Mouse (Mus musculus): ENCODE measurements around the gene Abcb8. TPM values are rescaled to one million over a fixed set of nuclear protein-coding genes. Genes with fewer than 3 reads are reported as not detected.
A peak's percentile ranks its signal among the peaks of the same experiment; 100 is the strongest.

Abcb8 gene
- total RNA-seq, 1 experiment = 46.5 TPM

DNA sequence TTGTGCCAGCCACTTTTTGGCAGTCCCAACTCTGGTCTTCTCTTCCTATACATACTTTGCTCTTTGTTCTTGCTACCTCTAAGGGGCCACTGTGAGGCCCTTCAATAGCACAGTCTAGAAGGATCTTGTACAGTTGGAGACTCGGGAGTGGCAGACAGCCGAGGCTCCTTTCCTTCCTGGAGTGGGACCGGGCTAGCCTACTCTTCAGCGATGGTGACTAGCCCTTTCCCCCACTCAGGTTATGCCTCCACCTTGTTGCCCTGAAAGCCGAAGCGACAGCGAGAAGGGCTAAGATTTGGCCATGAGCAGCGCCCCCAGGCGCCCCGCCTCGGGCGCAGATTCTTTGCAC, 33.8 kb downstream of the Abcb8 start:
- peaks cover 4 to 27% of the 10 kb centered on the region in 2 experiments; a peak in 2 of 4 replicates for H3K4me1 ChIP-seq (ENCODE audit: control insufficient read depth in 2 of 2, insufficient read depth in 2 of 2, low read length in 2 of 2, poor library complexity in 1 of 2)
- no peak overlapping the region for H3K9ac ChIP-seq (ENCODE audit: insufficient read depth, low read depth, low read length, poor library complexity, severe bottlenecking)
- peaks cover 10% of the 10 kb centered on the region for H3K36me3 ChIP-seq (ENCODE audit: control insufficient read depth, insufficient read depth, low read length, poor library complexity, severe bottlenecking)
- DNase-seq (ENCODE audit: low read depth, low spot score) = no peak
- no peaks in the 10 kb centered on the region for H3K9me3 ChIP-seq (ENCODE audit: control insufficient read depth, insufficient read depth, low read depth, low read length)
- in situ Hi-C loops (cut with MboI; ENCODE audit: low sequenced_read_pairs in 2 of 2, unreplicated experiment in 2 of 2) = no loop called here
- H3K27ac ChIP-seq (ENCODE audit: insufficient read depth, low read depth, low read length, poor library complexity, severe bottlenecking) = no peak overlapping the region
- H3K4me3 ChIP-seq (ENCODE audit: insufficient read depth in 1 of 2, low read depth in 1 of 2, low read length in 2 of 2, poor library complexity in 1 of 2, severe bottlenecking in 1 of 2) = no peak overlapping the region
- TF ChIP-seq CHD2 (IDR thresholded peaks at IDR 0.05; ENCODE audit: low read depth, low read length) = no peak

DNA sequence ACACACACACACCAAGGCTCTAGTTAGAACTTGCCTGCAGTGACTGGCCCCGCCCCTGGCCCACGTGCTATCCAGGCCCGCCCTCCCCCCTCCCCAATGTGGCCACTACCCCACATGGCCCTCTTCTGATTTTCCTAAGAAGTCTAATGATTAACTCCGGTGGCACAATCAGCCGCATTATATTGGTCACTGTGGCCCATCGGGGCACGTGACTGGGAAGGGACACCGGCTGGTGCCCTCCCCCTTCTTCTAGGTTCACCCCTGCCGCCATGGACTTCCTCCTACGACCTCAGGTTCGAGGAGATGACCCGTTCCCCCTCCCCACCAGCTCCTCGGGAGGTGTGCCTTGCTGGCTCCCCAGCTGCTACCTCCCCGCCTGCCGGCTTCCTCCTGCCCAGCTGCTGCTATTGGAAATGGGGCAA, 34.5 kb downstream of the Abcb8 start:
- TF ChIP-seq HCFC1 (IDR thresholded peaks at IDR 0.05; ENCODE audit: borderline replicate concordance, insufficient read depth, low read length) (no peak), CHD2 (IDR thresholded peaks at IDR 0.05; ENCODE audit: low read depth, low read length) (no peak), ZC3H11A (IDR thresholded peaks at IDR 0.05; ENCODE audit: borderline replicate concordance, low read depth, low read length) (no peak), MAFK (IDR thresholded peaks at IDR 0.05; ENCODE audit: insufficient read depth, low read depth, low read length) (no peak), ZNF384 (IDR thresholded peaks at IDR 0.05; ENCODE audit: low read depth, low read length) (no peak)
- no peaks in the 10 kb centered on the region for H3K9me3 ChIP-seq (ENCODE audit: control insufficient read depth, insufficient read depth, low read depth, low read length)
- H3K4me3 ChIP-seq (ENCODE audit: insufficient read depth in 1 of 2, low read depth in 1 of 2, low read length in 2 of 2, poor library complexity in 1 of 2, severe bottlenecking in 1 of 2) = peak overlapping the region; percentile 35 to 57; a peak in 3 of 4 replicates
- H3K9ac ChIP-seq (ENCODE audit: insufficient read depth, low read depth, low read length, poor library complexity, severe bottlenecking) = peak overlapping the region; percentile 59
- in situ Hi-C loops (cut with MboI; ENCODE audit: low sequenced_read_pairs in 2 of 2, unreplicated experiment in 2 of 2) = no loop called here
- H3K4me1 ChIP-seq (ENCODE audit: control insufficient read depth in 2 of 2, insufficient read depth in 2 of 2, low read length in 2 of 2, poor library complexity in 1 of 2) = peaks cover 4 to 28% of the 10 kb centered on the region in 2 experiments; a peak in 2 of 4 replicates
- no peak for DNase-seq (ENCODE audit: low read depth, low spot score)
- H3K36me3 ChIP-seq (ENCODE audit: control insufficient read depth, insufficient read depth, low read length, poor library complexity, severe bottlenecking) = peaks cover 10% of the 10 kb centered on the region
- H3K27ac ChIP-seq (ENCODE audit: insufficient read depth, low read depth, low read length, poor library complexity, severe bottlenecking) = no peak overlapping the region

DNA sequence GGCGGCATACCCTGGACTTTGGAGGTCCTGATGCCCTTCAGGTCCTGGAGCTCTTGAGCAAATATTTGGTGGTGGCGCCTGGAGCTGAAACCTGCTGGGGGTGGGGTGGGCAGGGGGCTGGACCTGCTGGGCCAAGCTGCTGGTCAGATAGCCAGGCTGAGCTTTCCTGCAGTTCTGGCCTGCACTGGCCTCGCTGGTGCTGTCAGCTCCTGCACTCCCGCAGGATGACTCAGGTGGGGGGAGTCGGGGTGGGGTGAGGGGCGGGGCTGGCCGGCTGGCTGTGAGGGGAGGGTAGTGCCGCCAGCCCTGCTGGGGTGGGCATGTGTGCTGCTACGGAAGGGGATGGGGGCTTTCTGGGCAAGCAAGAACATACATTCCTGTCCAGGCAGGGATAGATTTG, 35.1 kb downstream of the Abcb8 start:
- no peaks in the 10 kb centered on the region for H3K9me3 ChIP-seq (ENCODE audit: control insufficient read depth, insufficient read depth, low read depth, low read length)
- H3K27ac ChIP-seq (ENCODE audit: insufficient read depth, low read depth, low read length, poor library complexity, severe bottlenecking) = no peak overlapping the region
- peaks cover 10% of the 10 kb centered on the region for H3K36me3 ChIP-seq (ENCODE audit: control insufficient read depth, insufficient read depth, low read length, poor library complexity, severe bottlenecking)
- TF ChIP-seq ZNF384 (IDR thresholded peaks at IDR 0.05; ENCODE audit: low read depth, low read length) (no peak), CHD2 (IDR thresholded peaks at IDR 0.05; ENCODE audit: low read depth, low read length) (no peak), MAFK (IDR thresholded peaks at IDR 0.05; ENCODE audit: insufficient read depth, low read depth, low read length) (no peak), ZC3H11A (IDR thresholded peaks at IDR 0.05; ENCODE audit: borderline replicate concordance, low read depth, low read length) (no peak), HCFC1 (IDR thresholded peaks at IDR 0.05; ENCODE audit: borderline replicate concordance, insufficient read depth, low read length) (no peak)
- no peak for DNase-seq (ENCODE audit: low read depth, low spot score)
- H3K4me1 ChIP-seq (ENCODE audit: control insufficient read depth in 2 of 2, insufficient read depth in 2 of 2, low read length in 2 of 2, poor library complexity in 1 of 2) = peaks cover 4 to 28% of the 10 kb centered on the region in 2 experiments; a peak in 2 of 4 replicates
- H3K4me3 ChIP-seq (ENCODE audit: insufficient read depth in 1 of 2, low read depth in 1 of 2, low read length in 2 of 2, poor library complexity in 1 of 2, severe bottlenecking in 1 of 2) = peak overlapping the region; percentile 35 to 57; a peak in 2 of 4 replicates
- in situ Hi-C loops (cut with MboI; ENCODE audit: low sequenced_read_pairs in 2 of 2, unreplicated experiment in 2 of 2) = no loop called here
- no peak overlapping the region for H3K9ac ChIP-seq (ENCODE audit: insufficient read depth, low read depth, low read length, poor library complexity, severe bottlenecking)

DNA sequence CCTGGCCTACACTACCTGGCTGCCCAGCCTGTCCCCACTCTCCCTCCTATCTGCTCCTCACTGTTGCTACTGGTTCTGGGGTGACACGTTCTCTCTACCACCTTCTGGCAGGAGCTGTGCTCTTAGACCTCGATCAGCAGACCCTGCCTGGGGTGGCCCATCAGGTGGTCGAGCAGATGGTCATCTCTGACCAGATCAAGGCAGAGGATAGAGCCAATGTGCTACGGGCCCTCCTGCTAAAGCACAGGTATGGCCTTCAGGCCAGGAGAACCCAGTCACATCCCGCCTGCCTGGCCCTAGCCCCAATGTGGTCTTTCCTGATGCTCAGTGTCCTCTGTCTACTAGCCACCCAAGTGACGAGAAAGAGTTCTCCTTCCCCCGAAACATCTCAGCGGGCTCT, 40.5 kb downstream of the Abcb8 start:
- peaks cover 10% of the 10 kb centered on the region for H3K36me3 ChIP-seq (ENCODE audit: control insufficient read depth, insufficient read depth, low read length, poor library complexity, severe bottlenecking)
- H3K4me3 ChIP-seq (ENCODE audit: insufficient read depth in 1 of 2, low read depth in 1 of 2, low read length in 2 of 2, poor library complexity in 1 of 2, severe bottlenecking in 1 of 2) = 0 out of 4 replicates have a peak overlapping the region, but pooled peaks of 1 of the 2 experiments have one; percentile 45
- no peaks in the 10 kb centered on the region for H3K9me3 ChIP-seq (ENCODE audit: control insufficient read depth, insufficient read depth, low read depth, low read length)
- no peak overlapping the region for H3K27ac ChIP-seq (ENCODE audit: insufficient read depth, low read depth, low read length, poor library complexity, severe bottlenecking)
- TF ChIP-seq CHD2 (IDR thresholded peaks at IDR 0.05; ENCODE audit: low read depth, low read length) = no peak
- no peak for TF ChIP-seq HCFC1 (IDR thresholded peaks at IDR 0.05; ENCODE audit: borderline replicate concordance, insufficient read depth, low read length)
- no peak for TF ChIP-seq ZNF384 (IDR thresholded peaks at IDR 0.05; ENCODE audit: low read depth, low read length)
- in situ Hi-C loops (cut with MboI; ENCODE audit: low sequenced_read_pairs in 2 of 2, unreplicated experiment in 2 of 2) = no loop called here
- H3K9ac ChIP-seq (ENCODE audit: insufficient read depth, low read depth, low read length, poor library complexity, severe bottlenecking) = no peak overlapping the region
- no peak for DNase-seq (ENCODE audit: low read depth, low spot score)
- peaks cover 0 to 14% of the 10 kb centered on the region in 2 experiments; a peak in 1 of 4 replicates for H3K4me1 ChIP-seq (ENCODE audit: control insufficient read depth in 2 of 2, insufficient read depth in 2 of 2, low read length in 2 of 2, poor library complexity in 1 of 2)

DNA sequence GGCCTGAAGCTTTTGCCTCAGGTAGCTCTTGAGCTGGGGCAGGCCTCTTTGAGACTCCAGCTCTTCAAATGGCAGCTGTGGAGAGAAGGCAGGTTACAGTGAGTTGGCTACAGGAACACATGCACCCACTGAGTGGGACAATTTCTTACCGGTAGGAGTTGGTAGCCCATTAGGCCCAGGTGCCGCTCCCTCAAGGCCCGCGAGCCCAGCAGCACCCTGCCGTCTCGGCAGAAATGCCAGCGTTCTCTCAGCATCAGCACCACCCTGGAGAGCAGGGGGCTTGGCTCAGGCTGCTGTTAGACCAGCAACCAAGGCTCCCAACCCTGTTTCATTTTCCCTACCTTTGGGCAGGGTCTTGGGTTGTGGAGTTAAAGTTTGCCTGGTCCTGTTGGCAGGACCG, 47.7 kb downstream of the Abcb8 start:
- Histone ChIP-seq H3K4me3 (ENCODE audit: insufficient read depth in 1 of 2, low read depth in 1 of 2, low read length in 2 of 2, poor library complexity in 1 of 2, severe bottlenecking in 1 of 2) (no peak overlapping the region), H3K9ac (ENCODE audit: insufficient read depth, low read depth, low read length, poor library complexity, severe bottlenecking) (no peak overlapping the region), H3K4me1 (ENCODE audit: control insufficient read depth in 2 of 2, insufficient read depth in 2 of 2, low read length in 2 of 2, poor library complexity in 1 of 2) (peaks cover 2 to 18% of the 10 kb centered on the region in 2 experiments; a peak in 3 of 4 replicates), H3K36me3 (ENCODE audit: control insufficient read depth, insufficient read depth, low read length, poor library complexity, severe bottlenecking) (peaks cover 34% of the 10 kb centered on the region), H3K9me3 (ENCODE audit: control insufficient read depth, insufficient read depth, low read depth, low read length) (no peaks in the 10 kb centered on the region), H3K27ac (ENCODE audit: insufficient read depth, low read depth, low read length, poor library complexity, severe bottlenecking) (no peak overlapping the region)
- TF ChIP-seq ZC3H11A (IDR thresholded peaks at IDR 0.05; ENCODE audit: borderline replicate concordance, low read depth, low read length) = no peak
- TF ChIP-seq MAFK (IDR thresholded peaks at IDR 0.05; ENCODE audit: insufficient read depth, low read depth, low read length) = no peak
- no peak for TF ChIP-seq CHD2 (IDR thresholded peaks at IDR 0.05; ENCODE audit: low read depth, low read length)
- no peak for TF ChIP-seq ZNF384 (IDR thresholded peaks at IDR 0.05; ENCODE audit: low read depth, low read length)
- no peak for DNase-seq (ENCODE audit: low read depth, low spot score)
- in situ Hi-C loops (cut with MboI; ENCODE audit: low sequenced_read_pairs in 2 of 2, unreplicated experiment in 2 of 2) = no loop called here

Measured in ES-E14 (cell line).